Mouse (Mus musculus): ENCODE data around the gene Tmem50b.
A peak's percentile ranks its signal among the peaks of the same experiment; 100 is the strongest.

Tmem50b gene

GRCm38 (mm10) chr16:91565292-91565951 lies 32.2 kb downstream of the Tmem50b start:
- no peak for DNase-seq (ENCODE audit: low spot score in 2 of 2)

- no peak for DNase-seq (ENCODE audit: low spot score in 2 of 2)
Measured at GRCm38 (mm10) chr16:91564580-91565291, 32.9 kb downstream of the Tmem50b start.

GRCm38 (mm10) chr16:91561541-91562457 lies 35.8 kb downstream of the Tmem50b start:
- no peak for DNase-seq (ENCODE audit: low spot score in 2 of 2)

- no peak for DNase-seq (ENCODE audit: low spot score in 2 of 2)
Measured at GRCm38 (mm10) chr16:91561099-91561498, 36.5 kb downstream of the Tmem50b start.

GRCm38 (mm10) chr16:91557693-91558092 lies 39.9 kb downstream of the Tmem50b start:
- DNase-seq (ENCODE audit: low spot score in 2 of 2), result no peak

- DNase-seq (ENCODE audit: low spot score in 2 of 2), result no peak
Measured at GRCm38 (mm10) chr16:91557214-91557613, 40.4 kb downstream of the Tmem50b start.

GRCm38 (mm10) chr16:91556659-91557058 lies 40.9 kb downstream of the Tmem50b start:
- no peak for DNase-seq (ENCODE audit: low spot score in 2 of 2)

GRCm38 (mm10) chr16:91555017-91555605 lies 42.5 kb downstream of the Tmem50b start:
- DNase-seq (ENCODE audit: low spot score in 2 of 2), result no peak

GRCm38 (mm10) chr16:91553625-91554024 lies 44.0 kb downstream of the Tmem50b start:
- DNase-seq (ENCODE audit: low spot score in 2 of 2), result no peak

GRCm38 (mm10) chr16:91552072-91552471 lies 45.5 kb downstream of the Tmem50b start:
- no peak for DNase-seq (ENCODE audit: low spot score in 2 of 2)

- DNase-seq (ENCODE audit: low spot score in 2 of 2), result no peak
Measured at GRCm38 (mm10) chr16:91551081-91551524, 46.5 kb downstream of the Tmem50b start.

GRCm38 (mm10) chr16:91549616-91550015 lies 48.0 kb downstream of the Tmem50b start:
- DNase-seq (ENCODE audit: low spot score in 2 of 2), result no peak

GRCm38 (mm10) chr16:91548996-91549395 lies 48.6 kb downstream of the Tmem50b start:
- DNase-seq (ENCODE audit: low spot score in 2 of 2), result no peak

GRCm38 (mm10) chr16:91548586-91548985 lies 49.0 kb downstream of the Tmem50b start:
- no peak for DNase-seq (ENCODE audit: low spot score in 2 of 2)

- DNase-seq (ENCODE audit: low spot score in 2 of 2), result no peak
Measured at GRCm38 (mm10) chr16:91547974-91548373, 49.6 kb downstream of the Tmem50b start.

GRCm38 (mm10) chr16:91546836-91547741 lies 50.5 kb downstream of the Tmem50b start, which contains the start of gene Ifngr2:
Gene Ifngr2, plus strand, starts transcription at chr16:91547072.
- DNase-seq (ENCODE audit: low spot score in 2 of 2), result peak; percentile 53 to 62

- peak in 1 of 2 experiments; percentile 51 for DNase-seq (ENCODE audit: low spot score in 2 of 2)
Measured at GRCm38 (mm10) chr16:91546391-91546835, 51.2 kb downstream of the Tmem50b start.

GRCm38 (mm10) chr16:91545597-91546281 lies 51.9 kb downstream of the Tmem50b start:
- DNase-seq (ENCODE audit: low spot score in 2 of 2), result peak in 1 of 2 experiments; percentile 52

GRCm38 (mm10) chr16:91543619-91544018 lies 54.0 kb downstream of the Tmem50b start:
- DNase-seq (ENCODE audit: low spot score in 2 of 2), result no peak

- no peak for DNase-seq (ENCODE audit: low spot score in 2 of 2)
Measured at GRCm38 (mm10) chr16:91541573-91542081, 56.0 kb downstream of the Tmem50b start.
